Mouse (Mus musculus): Measurements from ENCODE around the gene Rab34. TPM values are rescaled to one million over a fixed set of nuclear protein-coding genes. Genes with fewer than 3 reads are reported as not detected.

Rab34 gene
- total and polyA plus RNA-seq, 2 experiments, result 2.8 to 5.2 TPM

DNA sequence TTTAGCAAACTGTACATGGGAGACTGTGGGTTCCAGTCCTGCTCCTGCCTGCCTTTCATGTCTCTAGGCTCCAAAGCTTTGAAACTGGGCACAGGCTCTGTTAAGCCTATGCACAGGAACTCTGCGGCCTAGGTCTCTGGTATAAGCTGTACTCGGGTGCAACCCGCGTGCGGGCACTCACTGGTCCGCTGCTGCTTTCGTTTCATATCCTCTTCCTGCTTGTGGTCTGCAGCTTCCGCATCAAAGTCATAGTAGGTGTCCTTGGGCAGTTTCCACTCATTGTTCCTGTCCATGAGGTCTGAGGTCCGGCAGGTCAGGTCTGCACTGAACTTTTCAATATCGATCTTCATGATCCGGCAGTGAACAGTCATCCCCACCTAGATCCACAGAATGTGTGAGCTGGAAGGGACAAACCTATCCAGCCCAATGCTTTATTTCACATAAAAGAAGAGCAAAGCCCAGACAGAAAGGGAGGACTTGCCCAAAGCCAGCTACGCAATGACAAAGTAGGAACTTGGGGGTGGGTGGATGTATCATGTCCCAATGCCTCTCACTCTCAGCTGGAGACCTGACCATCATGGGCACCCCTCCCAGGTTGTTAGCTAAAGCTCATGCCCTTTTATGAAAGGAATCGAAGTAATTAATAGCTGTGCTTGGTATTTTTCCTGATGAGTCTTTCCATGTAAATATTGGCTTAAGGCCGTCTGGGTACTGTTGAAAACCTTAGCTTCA lies 25.0 kb downstream of the Rab34 start:
- Histone ChIP-seq H3K27me3 (ENCODE audit: control insufficient read depth, insufficient read depth, low read length) (no peaks in the 10 kb centered on the region), H3K36me3 (ENCODE audit: control insufficient read depth, insufficient read depth, low read length) (peaks cover 75% of the 10 kb centered on the region), H3K4me3 (ENCODE audit: insufficient read depth, low read depth, low read length) (no peak overlapping the region), H3K79me2 (ENCODE audit: control insufficient read depth, insufficient read depth, low read length) (no peaks in the 10 kb centered on the region), H3K27ac (replicated peaks; ENCODE audit: insufficient read depth, low read depth, low read length) (no peak overlapping the region), H3K4me1 (ENCODE audit: control insufficient read depth, insufficient read depth, low read length) (peaks cover 3% of the 10 kb centered on the region; the same call in 1 of the 2 replicates), H3K9ac (ENCODE audit: low read depth, low read length) (no peak overlapping the region)
- TF ChIP-seq POLR2A (IDR thresholded peaks at IDR 0.05; ENCODE audit: extremely low read depth, insufficient read depth, low read length) (no peak), CTCF (IDR thresholded peaks at IDR 0.05; ENCODE audit: low read depth, low read length) (no peak)
- WGBS, result 87% methylated on average over 14 of the region's 14 CpGs
- no peak for DNase-seq (ENCODE audit: extremely low read depth, low read depth, low spot score)

GRCm38 (mm10) chr11:78215709-78216317 lies 27.6 kb downstream of the Rab34 start:
- Histone ChIP-seq H3K4me1 (ENCODE audit: control insufficient read depth, insufficient read depth, low read length) (peaks cover 3% of the 10 kb centered on the region; the same call in 1 of the 2 replicates), H3K27ac (replicated peaks; ENCODE audit: insufficient read depth, low read depth, low read length) (no peak overlapping the region), H3K36me3 (ENCODE audit: control insufficient read depth, insufficient read depth, low read length) (peaks cover 79% of the 10 kb centered on the region), H3K9ac (ENCODE audit: low read depth, low read length) (no peak overlapping the region), H3K27me3 (ENCODE audit: control insufficient read depth, insufficient read depth, low read length) (no peaks in the 10 kb centered on the region), H3K4me3 (ENCODE audit: insufficient read depth, low read depth, low read length) (no peak overlapping the region), H3K79me2 (ENCODE audit: control insufficient read depth, insufficient read depth, low read length) (no peaks in the 10 kb centered on the region)
- TF ChIP-seq POLR2A (IDR thresholded peaks at IDR 0.05; ENCODE audit: extremely low read depth, insufficient read depth, low read length), result no peak
- no peak for TF ChIP-seq CTCF (IDR thresholded peaks at IDR 0.05; ENCODE audit: low read depth, low read length)
- no peak for DNase-seq (ENCODE audit: extremely low read depth, low read depth, low spot score)
- WGBS, result 89% methylated on average over 11 of the region's 11 CpGs

- Histone ChIP-seq H3K27me3 (ENCODE audit: control insufficient read depth, insufficient read depth, low read length) (no peaks in the 10 kb centered on the region), H3K4me3 (ENCODE audit: insufficient read depth, low read depth, low read length) (no peak overlapping the region), H3K4me1 (ENCODE audit: control insufficient read depth, insufficient read depth, low read length) (no peaks in the 10 kb centered on the region), H3K27ac (replicated peaks; ENCODE audit: insufficient read depth, low read depth, low read length) (no peak overlapping the region), H3K79me2 (ENCODE audit: control insufficient read depth, insufficient read depth, low read length) (0 out of 2 replicates have a peak, but pooled peaks cover 3% of the 10 kb centered on the region), H3K9ac (ENCODE audit: low read depth, low read length) (no peak overlapping the region), H3K36me3 (ENCODE audit: control insufficient read depth, insufficient read depth, low read length) (peaks cover 87% of the 10 kb centered on the region)
- no peak for DNase-seq (ENCODE audit: extremely low read depth, low read depth, low spot score)
- TF ChIP-seq POLR2A (IDR thresholded peaks at IDR 0.05; ENCODE audit: extremely low read depth, insufficient read depth, low read length), result no peak
- no peak for TF ChIP-seq CTCF (IDR thresholded peaks at IDR 0.05; ENCODE audit: low read depth, low read length)
- WGBS, result 86% methylated on average over 4 of the region's 4 CpGs
These were observed 35.4 kb downstream of the Rab34 start for GRCm38 (mm10) chr11:78223586-78223985.

- Histone ChIP-seq H3K27ac (replicated peaks; ENCODE audit: insufficient read depth, low read depth, low read length) (no peak overlapping the region), H3K4me1 (ENCODE audit: control insufficient read depth, insufficient read depth, low read length) (peaks cover 2% of the 10 kb centered on the region; the same call in 1 of the 2 replicates), H3K9ac (ENCODE audit: low read depth, low read length) (no peak overlapping the region), H3K4me3 (ENCODE audit: insufficient read depth, low read depth, low read length) (no peak overlapping the region), H3K36me3 (ENCODE audit: control insufficient read depth, insufficient read depth, low read length) (peaks cover 73% of the 10 kb centered on the region), H3K27me3 (ENCODE audit: control insufficient read depth, insufficient read depth, low read length) (no peaks in the 10 kb centered on the region), H3K79me2 (ENCODE audit: control insufficient read depth, insufficient read depth, low read length) (peaks cover 14% of the 10 kb centered on the region; the same call in 1 of the 2 replicates)
- TF ChIP-seq CTCF (IDR thresholded peaks at IDR 0.05; ENCODE audit: low read depth, low read length), result no peak
- no peak for TF ChIP-seq POLR2A (IDR thresholded peaks at IDR 0.05; ENCODE audit: extremely low read depth, insufficient read depth, low read length)
- no peak for DNase-seq (ENCODE audit: extremely low read depth, low read depth, low spot score)
- 91% methylated on average over 6 of the region's 6 CpGs for WGBS
These were observed 43.3 kb downstream of the Rab34 start for GRCm38 (mm10) chr11:78231518-78231917.

- no peak for DNase-seq (ENCODE audit: extremely low read depth, low read depth, low spot score)
- Histone ChIP-seq H3K9ac (ENCODE audit: low read depth, low read length) (no peak overlapping the region), H3K27me3 (ENCODE audit: control insufficient read depth, insufficient read depth, low read length) (no peaks in the 10 kb centered on the region), H3K27ac (replicated peaks; ENCODE audit: insufficient read depth, low read depth, low read length) (no peak overlapping the region), H3K4me1 (ENCODE audit: control insufficient read depth, insufficient read depth, low read length) (peaks cover 8% of the 10 kb centered on the region), H3K79me2 (ENCODE audit: control insufficient read depth, insufficient read depth, low read length) (peaks cover 45% of the 10 kb centered on the region), H3K36me3 (ENCODE audit: control insufficient read depth, insufficient read depth, low read length) (peaks cover 11% of the 10 kb centered on the region), H3K4me3 (ENCODE audit: insufficient read depth, low read depth, low read length) (no peak overlapping the region)
- TF ChIP-seq POLR2A (IDR thresholded peaks at IDR 0.05; ENCODE audit: extremely low read depth, insufficient read depth, low read length), result no peak
- no peak for TF ChIP-seq CTCF (IDR thresholded peaks at IDR 0.05; ENCODE audit: low read depth, low read length)
- 73% methylated on average over 9 of the region's 9 CpGs for WGBS
These were observed 52.1 kb downstream of the Rab34 start for GRCm38 (mm10) chr11:78240193-78240857.

Other genes with a start within 250 kb of the Rab34 start
- gene Phf12, start 205.7 kb upstream of the Rab34 start, total RNA-seq (2014; rRNA removed), result 3.6 and 7.5 TPM in 2 replicates
- 18.6 and 24.9 TPM in 2 replicates for gene Phf12, start 205.7 kb upstream of the Rab34 start, polyA plus RNA-seq (2012; rRNA removed)
- 4.3 and 6.0 TPM in 2 replicates for gene Dhrs13, start 156.2 kb upstream of the Rab34 start, total RNA-seq (2014; rRNA removed)
- 5.4 and 6.0 TPM in 2 replicates for gene Dhrs13, start 156.2 kb upstream of the Rab34 start, polyA plus RNA-seq (2012; rRNA removed)
- gene Flot2, start 150.5 kb upstream of the Rab34 start, total RNA-seq (2014; rRNA removed), result 19.1 and 23.0 TPM in 2 replicates
- 66.5 and 70.7 TPM in 2 replicates for gene Flot2, start 150.5 kb upstream of the Rab34 start, polyA plus RNA-seq (2012; rRNA removed)
- 16.4 and 18.2 TPM in 2 replicates for gene Eral1, start 108.0 kb upstream of the Rab34 start, total RNA-seq (2014; rRNA removed)
- 25.2 and 27.2 TPM in 2 replicates for gene Eral1, start 108.0 kb upstream of the Rab34 start, polyA plus RNA-seq (2012; rRNA removed)
- 2.5 and 3.4 TPM in 2 replicates for gene Fam222b, start 93.8 kb upstream of the Rab34 start, total RNA-seq (2014; rRNA removed)
- 12.5 and 13.6 TPM in 2 replicates for gene Fam222b, start 93.8 kb upstream of the Rab34 start, polyA plus RNA-seq (2012; rRNA removed)
- 8.8 and 11.1 TPM in 2 replicates for gene Traf4, start 22.8 kb upstream of the Rab34 start, total RNA-seq (2014; rRNA removed)
- 69.0 and 73.5 TPM in 2 replicates for gene Traf4, start 22.8 kb upstream of the Rab34 start, polyA plus RNA-seq (2012; rRNA removed)
- 4.1 and 5.2 TPM in 2 replicates for gene Nek8, start 11.8 kb upstream of the Rab34 start, total RNA-seq (2014; rRNA removed)
- 5.2 and 7.2 TPM in 2 replicates for gene Nek8, start 11.8 kb upstream of the Rab34 start, polyA plus RNA-seq (2012; rRNA removed)
- 44.8 and 50.7 TPM in 2 replicates for gene Tlcd1, start 11.7 kb upstream of the Rab34 start, total RNA-seq (2014; rRNA removed)
- 46.6 and 61.5 TPM in 2 replicates for gene Tlcd1, start 11.7 kb upstream of the Rab34 start, polyA plus RNA-seq (2012; rRNA removed)
- 318 and 352 TPM in 2 replicates for gene Rpl23a, start 4.8 kb upstream of the Rab34 start, total RNA-seq (2014; rRNA removed)
- 88.5 and 110 TPM in 2 replicates for gene Rpl23a, start 4.8 kb upstream of the Rab34 start, polyA plus RNA-seq (2012; rRNA removed)
- gene Proca1, start 5.0 kb downstream of the Rab34 start, total RNA-seq (2014; rRNA removed), result 0.55 and 0.60 TPM in 2 replicates
- gene Proca1, start 5.0 kb downstream of the Rab34 start, polyA plus RNA-seq (2012; rRNA removed), result 0.24 and 0.35 TPM in 2 replicates
- 45.5 and 48.1 TPM in 2 replicates for gene Sdf2, start 57.3 kb downstream of the Rab34 start, total RNA-seq (2014; rRNA removed)
- gene Sdf2, start 57.3 kb downstream of the Rab34 start, polyA plus RNA-seq (2012; rRNA removed), result 63.9 and 70.1 TPM in 2 replicates
- 11.0 and 13.0 TPM in 2 replicates for gene Supt6, start 57.6 kb downstream of the Rab34 start, total RNA-seq (2014; rRNA removed)
- 8.0 and 8.9 TPM in 2 replicates for gene Supt6, start 57.6 kb downstream of the Rab34 start, polyA plus RNA-seq (2012; rRNA removed)
- 66.7 and 68.6 TPM in 2 replicates for gene 2610507B11Rik, start 73.3 kb downstream of the Rab34 start, total RNA-seq (2014; rRNA removed)
- gene 2610507B11Rik, start 73.3 kb downstream of the Rab34 start, polyA plus RNA-seq (2012; rRNA removed), result 42.5 and 43.6 TPM in 2 replicates
- gene BC030499, start 102.4 kb downstream of the Rab34 start, total RNA-seq (2014; rRNA removed), result 0.18 and 0.27 TPM in 2 replicates
- gene BC030499, start 102.4 kb downstream of the Rab34 start, polyA plus RNA-seq (2012; rRNA removed), result 0.11 and 0.13 TPM in 2 replicates
- 0.54 and 0.83 TPM in 2 replicates for gene Spag5, start 113.1 kb downstream of the Rab34 start, total RNA-seq (2014; rRNA removed)
- gene Spag5, start 113.1 kb downstream of the Rab34 start, polyA plus RNA-seq (2012; rRNA removed), result 0.15 and 0.19 TPM in 2 replicates
- 15.8 and 16.9 TPM in 2 replicates for gene Aldoc, start 134.5 kb downstream of the Rab34 start, total RNA-seq (2014; rRNA removed)
- gene Aldoc, start 134.5 kb downstream of the Rab34 start, polyA plus RNA-seq (2012; rRNA removed), result 8.8 and 19.1 TPM in 2 replicates
- gene Pigs, start 140.0 kb downstream of the Rab34 start, total RNA-seq (2014; rRNA removed), result 6.6 and 8.6 TPM in 2 replicates
- 34.9 and 35.5 TPM in 2 replicates for gene Pigs, start 140.0 kb downstream of the Rab34 start, polyA plus RNA-seq (2012; rRNA removed)
- gene Unc119, start 155.1 kb downstream of the Rab34 start, total RNA-seq (2014; rRNA removed), result 5.5 and 7.2 TPM in 2 replicates
- 7.7 and 12.7 TPM in 2 replicates for gene Unc119, start 155.1 kb downstream of the Rab34 start, polyA plus RNA-seq (2012; rRNA removed)
- gene Foxn1, start 198.1 kb downstream of the Rab34 start, total RNA-seq (2014; rRNA removed), result not detected in 2 replicates
- gene Foxn1, start 198.1 kb downstream of the Rab34 start, polyA plus RNA-seq (2012; rRNA removed), result not detected in 2 replicates
- 0.65 and 1.9 TPM in 2 replicates for gene Slc13a2, start 233.8 kb downstream of the Rab34 start, total RNA-seq (2014; rRNA removed)
- gene Slc13a2, start 233.8 kb downstream of the Rab34 start, polyA plus RNA-seq (2012; rRNA removed), result 4.7 and 5.6 TPM in 2 replicates